Mouse (Mus musculus): Measurements from ENCODE around the gene Prr19.

DNA sequence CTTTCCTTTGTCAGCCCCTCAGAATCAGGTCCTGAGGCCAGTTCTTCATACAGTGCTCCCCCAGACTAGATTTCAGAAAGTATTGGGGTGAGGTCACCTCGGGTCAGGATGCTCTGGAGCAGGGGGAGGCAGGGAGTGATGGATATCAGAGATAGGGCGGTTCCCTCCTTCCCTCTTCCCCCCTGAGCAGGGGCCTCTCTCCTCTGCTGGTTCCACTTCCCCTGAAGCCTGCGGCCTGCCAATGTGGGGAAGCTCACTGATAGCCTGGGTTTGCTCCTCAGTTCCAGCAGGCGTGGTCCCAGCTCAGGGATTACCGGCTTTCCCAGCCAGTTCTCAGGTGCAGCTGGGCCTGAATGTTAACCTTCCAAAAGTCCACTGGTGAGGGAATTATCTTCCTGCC is 17.6 kb upstream of the Prr19 start:
- TF ChIP-seq CTCF (IDR thresholded peaks at IDR 0.05; ENCODE audit: borderline replicate concordance, insufficient read depth, low read depth, low read length) (no peak), POLR2A (IDR thresholded peaks at IDR 0.05; ENCODE audit: borderline replicate concordance, insufficient read depth, low read length) (no peak)

Measured in cerebellum, adult 2 months (tissue).